Mouse (Mus musculus) ES-Bruce4 (cell line): Measurements from ENCODE around the gene Rnd1. TPM values are rescaled to one million over a fixed set of nuclear protein-coding genes. Genes with fewer than 3 reads are reported as not detected.

Experiments
- H3K27ac ChIP-seq: 2 replicates; pipeline ENCODE4 v1.5.1; 2012; ENCODE audit warnings: low read length, inconsistent platforms; ENCODE audit not compliant: insufficient read depth
- H3K27me3 ChIP-seq: 2 replicates; pipeline ENCODE4 v1.6.1; 2012; ENCODE audit warnings: mild to moderate bottlenecking, low read length, inconsistent platforms; ENCODE audit not compliant: control insufficient read depth, poor library complexity, insufficient read depth, severe bottlenecking
- H3K36me3 ChIP-seq: 2 replicates; pipeline ENCODE4 v1.6.1; 2012; ENCODE audit warnings: inconsistent platforms, mild to moderate bottlenecking, low read length, moderate library complexity; ENCODE audit not compliant: control insufficient read depth, poor library complexity, insufficient read depth, severe bottlenecking
- H3K4me1 ChIP-seq: one replicate; pipeline ENCODE4 v1.8.1; 2011; ENCODE audit warnings: low read length; ENCODE audit not compliant: control insufficient read depth, insufficient read depth
- H3K4me3 ChIP-seq: 2 replicates; pipeline ENCODE4 v1.5.1; 2011; ENCODE audit warnings: low read depth, mild to moderate bottlenecking, low read length
- H3K9ac ChIP-seq: 2 replicates; pipeline ENCODE4 v1.6.1; 2012; ENCODE audit warnings: low read depth, mild to moderate bottlenecking, inconsistent platforms; ENCODE audit not compliant: poor library complexity, severe bottlenecking
- H3K9me3 ChIP-seq: replicated peaks from 2 replicates; pipeline ENCODE4 v1.6.1; 2012; ENCODE audit warnings: mild to moderate bottlenecking, low read length, inconsistent platforms; ENCODE audit not compliant: control insufficient read depth, poor library complexity, insufficient read depth, severe bottlenecking
- CTCF ChIP-seq: IDR thresholded peaks from one replicate; pipeline ENCODE4 v1.8.1; 2011; ENCODE audit warnings: low read depth, low read length
- EP300 ChIP-seq: IDR thresholded peaks from 2 replicates; pipeline ENCODE4 v1.6.1; 2011; ENCODE audit warnings: low read depth, low read length; ENCODE audit not compliant: insufficient read depth
- POLR2A ChIP-seq: IDR thresholded peaks from one replicate; pipeline ENCODE4 v1.8.1; 2011; ENCODE audit warnings: low read length; ENCODE audit not compliant: insufficient read depth
- polyA plus RNA-seq: library from polyadenylated mRNA; stranded (reverse); fragments of >200 nt; gene quantifications from 2 replicates; pipeline ENCODE4 v1.2.4, GENCODE M21; 2011; ENCODE audit warnings: low read depth; ENCODE audit not compliant: missing spikeins, insufficient read depth, insufficient read length

Gene Rnd1
- polyA plus RNA-seq, 1 experiment, result 3.7 TPM

- H3K4me3 ChIP-seq, result peak overlapping the region; percentile 52
- H3K9me3 ChIP-seq, result no peaks in the 10 kb centered on the region
- H3K9ac ChIP-seq, result peak overlapping the region; percentile 51
- H3K27me3 ChIP-seq, result no peaks in the 10 kb centered on the region
- no peak for TF ChIP-seq EP300
- TF ChIP-seq CTCF, result no peak
- TF ChIP-seq POLR2A, result no peak
- H3K36me3 ChIP-seq, result no peaks in the 10 kb centered on the region
- H3K4me1 ChIP-seq, result peaks cover 2% of the 10 kb centered on the region
- H3K27ac ChIP-seq, result no peak overlapping the region
These were observed 19.0 kb upstream of the Rnd1 start for GRCm38 (mm10) chr15:98696216-98696615.

GRCm38 (mm10) chr15:98695726-98696125 is 18.5 kb upstream of the Rnd1 start:
- TF ChIP-seq POLR2A (no peak), EP300 (no peak), CTCF (no peak)
- H3K9ac ChIP-seq, result peak overlapping the region; percentile 51
- H3K4me3 ChIP-seq, result peak overlapping the region; percentile 52
- H3K9me3 ChIP-seq, result no peaks in the 10 kb centered on the region
- no peaks in the 10 kb centered on the region for H3K36me3 ChIP-seq
- H3K27me3 ChIP-seq, result no peaks in the 10 kb centered on the region
- peaks cover 2% of the 10 kb centered on the region for H3K4me1 ChIP-seq
- H3K27ac ChIP-seq, result no peak overlapping the region; the same call in 1 of the 2 replicates

GRCm38 (mm10) chr15:98692171-98692715 is 15.0 kb upstream of the Rnd1 start:
- peaks cover 2% of the 10 kb centered on the region for H3K4me1 ChIP-seq
- no peaks in the 10 kb centered on the region for H3K36me3 ChIP-seq
- no peak overlapping the region for H3K9ac ChIP-seq
- TF ChIP-seq EP300 (no peak), CTCF (no peak), POLR2A (no peak)
- no peak overlapping the region for H3K27ac ChIP-seq
- H3K27me3 ChIP-seq, result no peaks in the 10 kb centered on the region
- H3K9me3 ChIP-seq, result no peaks in the 10 kb centered on the region
- H3K4me3 ChIP-seq, result no peak overlapping the region

- no peak overlapping the region for H3K9ac ChIP-seq
- no peaks in the 10 kb centered on the region for H3K9me3 ChIP-seq
- H3K27me3 ChIP-seq, result no peaks in the 10 kb centered on the region
- no peaks in the 10 kb centered on the region for H3K36me3 ChIP-seq
- peaks cover 2% of the 10 kb centered on the region for H3K4me1 ChIP-seq
- H3K4me3 ChIP-seq, result no peak overlapping the region
- no peak overlapping the region for H3K27ac ChIP-seq
- TF ChIP-seq EP300 (no peak), POLR2A (no peak), CTCF (no peak)
These were observed 14.4 kb upstream of the Rnd1 start for GRCm38 (mm10) chr15:98691486-98692147.

- no peak overlapping the region for H3K4me3 ChIP-seq
- H3K9ac ChIP-seq, result no peak overlapping the region
- H3K4me1 ChIP-seq, result peaks cover 2% of the 10 kb centered on the region
- no peaks in the 10 kb centered on the region for H3K27me3 ChIP-seq
- H3K36me3 ChIP-seq, result no peaks in the 10 kb centered on the region
- no peak for TF ChIP-seq CTCF
- no peak for TF ChIP-seq POLR2A
- no peak for TF ChIP-seq EP300
- H3K27ac ChIP-seq, result no peak overlapping the region
- no peaks in the 10 kb centered on the region for H3K9me3 ChIP-seq
These were observed 12.4 kb upstream of the Rnd1 start for GRCm38 (mm10) chr15:98689682-98690081.

GRCm38 (mm10) chr15:98685926-98686325 is 8.7 kb upstream of the Rnd1 start:
- peak; percentile 32 for TF ChIP-seq CTCF
- no peak for TF ChIP-seq POLR2A
- TF ChIP-seq EP300, result no peak
- Histone ChIP-seq H3K27ac (no peak overlapping the region), H3K4me3 (no peak overlapping the region), H3K4me1 (no peaks in the 10 kb centered on the region), H3K9ac (no peak overlapping the region), H3K36me3 (no peaks in the 10 kb centered on the region), H3K27me3 (no peaks in the 10 kb centered on the region), H3K9me3 (no peaks in the 10 kb centered on the region)
